Mouse (Mus musculus) ES-E14 (cell line): ENCODE data around the gene Rab43.

ENCODE experiments used
- CHD2 ChIP-seq: IDR thresholded peaks from 2 replicates; pipeline ENCODE4 v1.6.1; 2014; ENCODE audit warnings: mild to moderate bottlenecking, low read depth, low read length, inconsistent platforms
- HCFC1 ChIP-seq: IDR thresholded peaks from 2 replicates; pipeline ENCODE4 v1.6.1; 2012; ENCODE audit warnings: low read length, inconsistent platforms, borderline replicate concordance; ENCODE audit not compliant: insufficient read depth
- MAFK ChIP-seq: IDR thresholded peaks from 2 replicates; pipeline ENCODE4 v1.6.1; 2014; ENCODE audit warnings: mild to moderate bottlenecking, low read depth, low read length, inconsistent platforms; ENCODE audit not compliant: insufficient read depth
- ZC3H11A ChIP-seq: IDR thresholded peaks from 2 replicates; pipeline ENCODE4 v1.6.1; 2012; ENCODE audit warnings: low read depth, mild to moderate bottlenecking, inconsistent platforms, low read length, borderline replicate concordance
- ZNF384 ChIP-seq: IDR thresholded peaks from 2 replicates; pipeline ENCODE4 v1.6.1; 2012; ENCODE audit warnings: low read depth, low read length, inconsistent platforms

DNA sequence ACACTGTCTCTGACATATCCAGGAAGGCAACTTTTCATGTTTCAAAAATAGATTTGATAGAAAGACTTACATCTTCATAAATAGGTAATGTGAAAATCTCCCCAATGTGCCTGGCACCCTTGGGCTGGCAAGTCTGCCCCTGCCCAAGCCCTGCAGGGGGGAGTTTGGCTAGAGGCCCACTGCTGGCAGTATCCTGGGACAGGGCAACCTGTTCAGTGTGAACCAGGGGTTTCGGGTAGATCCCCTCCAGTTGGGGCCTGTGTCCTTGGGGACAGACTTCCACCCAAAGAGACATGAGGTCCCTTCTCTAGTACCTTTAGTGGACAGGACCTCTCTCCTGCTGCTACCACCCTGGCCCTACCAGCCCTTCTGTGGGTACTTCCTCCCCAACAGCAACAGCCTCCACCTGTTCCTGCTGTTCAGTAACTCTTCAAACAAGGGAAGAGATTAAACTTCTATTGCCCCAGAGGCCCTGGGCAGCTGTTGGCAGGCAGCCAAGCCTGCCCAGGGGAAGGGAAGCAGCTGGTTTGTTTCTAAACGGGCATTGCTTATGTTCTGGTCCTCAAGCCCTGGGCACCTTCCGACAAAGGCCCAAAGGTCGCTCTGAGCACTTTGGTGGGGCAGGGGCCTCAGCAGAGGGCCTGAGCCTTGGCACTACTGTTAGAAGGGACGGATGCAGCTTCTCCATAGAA is 22.9 kb downstream of the Rab43 start:
- TF ChIP-seq ZNF384 (no peak), ZC3H11A (no peak), HCFC1 (no peak), CHD2 (no peak), MAFK (no peak)
